Mouse (Mus musculus): ENCODE results near the gene Fez1.

- TF ChIP-seq POLR2A (IDR thresholded peaks at IDR 0.05; ENCODE audit: insufficient read depth, low read depth, low read length) (no peak), EP300 (IDR thresholded peaks at IDR 0.05; ENCODE audit: insufficient read depth, low read depth, low read length) (no peak)
Observed at GRCm38 (mm10) chr9:36801961-36802360, 19.7 kb upstream of the Fez1 start.
